Mouse (Mus musculus) adrenal gland, postnatal 25 days (tissue): ENCODE measurements around the gene Gpbp1l1. TPM values are rescaled to one million over a fixed set of nuclear protein-coding genes. Genes with fewer than 3 reads are reported as not detected.

Experiments
- DNase-seq: peaks from one replicate; pipeline ENCODE4 v3.0.0; 2021; ENCODE audit warnings: mixed read lengths
- total RNA-seq: library from RNA; stranded (reverse); gene quantifications from 2 replicates; pipeline ENCODE4 v1.2.3, GENCODE M21; 2021

Gene Gpbp1l1
- total RNA-seq, 1 experiment from 2014 or later, result 96.5 TPM

DNA sequence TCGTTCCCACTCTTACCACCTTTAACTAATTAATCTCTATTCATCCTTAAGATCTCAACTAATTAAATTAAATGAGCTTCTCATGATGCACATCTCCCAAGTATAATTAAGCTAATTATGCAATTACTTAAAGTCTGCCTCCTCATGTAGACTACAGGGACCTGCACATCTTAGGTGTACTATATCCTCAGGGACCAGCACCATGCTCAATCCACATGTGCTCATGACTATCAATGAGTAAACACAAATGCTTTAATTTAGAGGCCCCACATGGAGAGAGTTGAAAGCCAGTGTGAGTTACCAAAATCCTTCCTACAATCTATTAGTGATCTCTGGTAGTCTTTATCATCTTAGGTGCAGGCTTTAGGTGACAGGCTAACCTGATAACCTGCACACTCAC lies 77.7 kb downstream of the Gpbp1l1 start:
- no peak for DNase-seq

DNA sequence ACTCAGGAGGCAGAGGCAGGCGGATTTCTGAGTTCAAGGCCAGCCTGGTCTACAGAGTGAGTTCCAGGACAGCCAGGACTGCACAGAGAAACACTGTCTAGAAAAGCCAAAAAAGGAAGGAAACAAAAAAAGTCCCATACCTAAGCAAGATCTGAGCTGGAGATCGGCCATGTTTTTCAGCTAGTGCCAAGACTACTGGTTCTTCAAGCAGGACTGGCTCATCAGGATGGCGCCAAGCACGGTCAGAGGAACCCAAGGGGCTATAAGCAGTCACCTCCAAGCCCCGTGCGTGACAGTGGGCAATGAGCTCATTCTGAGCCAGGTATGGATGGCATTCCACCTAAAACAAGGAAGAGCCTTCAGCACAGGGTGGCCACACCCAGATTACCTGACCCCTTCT lies 81.4 kb downstream of the Gpbp1l1 start:
- DNase-seq, result no peak

- DNase-seq, result no peak
Observed at GRCm38 (mm10) chr4:116642071-116642470, 84.6 kb downstream of the Gpbp1l1 start.

Other genes with a start within 250 kb of the Gpbp1l1 start
- gene Mast2, start 93.5 kb upstream of the Gpbp1l1 start, total RNA-seq, result 40.7 and 46.7 TPM in 2 replicates
- 14.8 and 22.1 TPM in 2 replicates for gene Ipp, start 50.1 kb upstream of the Gpbp1l1 start, total RNA-seq
- gene Tmem69, start 1.7 kb upstream of the Gpbp1l1 start, total RNA-seq, result 20.7 and 26.7 TPM in 2 replicates
- 12.1 and 19.5 TPM in 2 replicates for gene Ccdc17, start 39.0 kb downstream of the Gpbp1l1 start, total RNA-seq
- gene Nasp, start 70.3 kb downstream of the Gpbp1l1 start, total RNA-seq, result 30.9 and 37.1 TPM in 2 replicates
- 817 and 927 TPM in 2 replicates for gene Akr1a1, start 94.0 kb downstream of the Gpbp1l1 start, total RNA-seq
- 777 and 778 TPM in 2 replicates for gene Prdx1, start 127.9 kb downstream of the Gpbp1l1 start, total RNA-seq
- gene Mmachc, start 150.7 kb downstream of the Gpbp1l1 start, total RNA-seq, result 29.4 and 32.0 TPM in 2 replicates
- 21.1 and 31.9 TPM in 2 replicates for gene Ccdc163, start 150.9 kb downstream of the Gpbp1l1 start, total RNA-seq
- 4.8 and 9.0 TPM in 2 replicates for gene Tesk2, start 163.3 kb downstream of the Gpbp1l1 start, total RNA-seq
- gene Toe1, start 250.0 kb downstream of the Gpbp1l1 start, total RNA-seq, result 18.1 and 25.1 TPM in 2 replicates